Mouse (Mus musculus) liver, embryonic 12.5 days (tissue): ENCODE data around the gene Ezh1. TPM values are rescaled to one million over a fixed set of nuclear protein-coding genes. Genes with fewer than 3 reads are reported as not detected.

ENCODE experiments used
- ATAC-seq: fragments of 200-750 bp; cut with Nextera tagmentation; 2 replicates; pipeline ENCODE4 v1.8.0; 2017; ENCODE audit warnings: moderate number of reproducible peaks, mild to moderate bottlenecking, moderate library complexity
- H3K27ac ChIP-seq: fragments of 300-500 bp; sonication (generic); 2 replicates; pipeline ENCODE4 v1.5.1; 2016; ENCODE audit warnings: mild to moderate bottlenecking
- H3K27me3 ChIP-seq: fragments of 300-500 bp; sonication (generic); replicated peaks from 2 replicates; pipeline ENCODE4 v1.6.1; 2016; ENCODE audit warnings: mild to moderate bottlenecking, moderate library complexity
- H3K36me3 ChIP-seq: fragments of 300-500 bp; sonication (generic); 2 replicates; pipeline ENCODE4 v1.6.1; 2016; ENCODE audit warnings: mild to moderate bottlenecking, moderate library complexity
- H3K4me1 ChIP-seq: fragments of 300-500 bp; sonication (generic); 2 replicates; pipeline ENCODE4 v1.6.1; 2016
- H3K4me2 ChIP-seq: fragments of 300-500 bp; sonication (generic); 2 replicates; pipeline ENCODE4 v1.6.1; 2016; ENCODE audit warnings: mild to moderate bottlenecking, moderate library complexity
- H3K4me3 ChIP-seq: fragments of 300-500 bp; sonication (generic); 2 replicates; pipeline ENCODE4 v1.5.1; 2016; ENCODE audit warnings: mild to moderate bottlenecking, moderate library complexity
- H3K9ac ChIP-seq: fragments of 300-500 bp; sonication (generic); 2 replicates; pipeline ENCODE4 v1.6.1; 2016; ENCODE audit warnings: mild to moderate bottlenecking, moderate library complexity
- H3K9me3 ChIP-seq: fragments of 300-500 bp; sonication (generic); replicated peaks from 2 replicates; pipeline ENCODE4 v1.6.1; 2016; ENCODE audit warnings: mild to moderate bottlenecking, moderate library complexity
- WGBS: fragments of 180-500 bp; shearing (Covaris S2); methylation state at CpG from one replicate; pipeline ENCODE4 v1.1.7; 2016; ENCODE audit not compliant: insufficient replicate concordance; 5-methylcytosine and 5-hydroxymethylcytosine counted together
- polyA plus RNA-seq: library from polyadenylated mRNA; unstranded; fragments of >200 nt; fragmentation: Nextera tagmentation; extraction: Ambion mirVana; gene quantifications from 2 replicates; pipeline ENCODE4 v1.2.1, GENCODE M21; 2016

The Ezh1 gene
- polyA plus RNA-seq, 1 experiment from 2014 or later, result 9.8 TPM

DNA sequence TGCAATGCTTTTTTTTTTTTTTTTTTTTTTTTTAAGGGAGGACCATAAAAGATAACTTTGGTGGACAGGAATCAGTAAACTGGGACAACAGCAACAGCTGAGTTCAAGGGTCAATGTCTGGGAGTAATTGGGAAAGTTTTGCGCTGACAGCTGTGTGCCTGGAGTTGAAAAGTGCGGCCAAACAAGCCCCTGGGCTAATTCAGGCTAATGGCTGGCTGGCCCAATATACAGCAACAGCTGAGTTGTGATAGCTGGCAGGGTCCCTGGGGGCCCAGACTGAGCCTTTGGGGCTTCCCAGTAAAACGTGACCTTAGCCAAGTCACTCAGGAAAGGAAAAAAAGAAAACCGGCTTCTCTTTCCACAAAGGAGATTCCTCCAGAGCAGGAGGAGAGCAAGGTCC, 18.8 kb upstream of the Ezh1 start:
- Histone ChIP-seq H3K27ac (no peak overlapping the region), H3K9me3 (no peaks in the 10 kb centered on the region), H3K4me3 (no peak overlapping the region), H3K9ac (no peak overlapping the region), H3K36me3 (no peaks in the 10 kb centered on the region), H3K4me2 (peak overlapping the region; percentile 70; the same call in 1 of the 2 replicates), H3K27me3 (peaks cover 79% of the 10 kb centered on the region), H3K4me1 (peaks cover 38% of the 10 kb centered on the region)
- 38% methylated on average over 4 of the region's 4 CpGs for WGBS
- no peak for ATAC-seq

DNA sequence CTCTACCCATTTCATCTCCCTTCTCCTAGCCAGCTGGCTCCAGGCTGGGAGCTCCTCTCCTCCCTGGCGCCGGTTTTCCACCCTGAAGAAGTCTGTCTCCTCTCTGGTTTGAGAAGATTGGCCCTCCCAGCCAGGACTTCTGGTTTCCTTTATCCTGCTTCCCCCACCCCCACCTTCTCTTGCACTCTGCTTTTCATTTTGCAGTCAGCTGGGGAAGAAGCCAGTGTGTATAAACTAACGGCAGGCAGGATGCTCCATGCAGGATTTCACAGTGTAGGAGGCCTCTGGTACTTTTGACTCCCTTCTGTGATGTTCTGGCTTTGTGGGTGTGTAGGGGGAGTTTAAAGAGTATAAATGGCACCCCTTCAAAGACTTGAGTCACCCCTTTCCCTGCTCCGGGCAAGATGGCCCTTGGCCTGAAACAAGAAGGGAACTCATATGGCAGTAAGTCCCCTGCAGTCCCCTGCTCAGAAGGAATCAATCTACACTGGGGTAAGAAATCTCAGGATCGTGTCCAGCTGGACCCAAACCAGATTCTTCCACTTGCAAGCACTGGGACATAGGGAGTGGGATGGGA, 11.9 kb upstream of the Ezh1 start:
- no peak overlapping the region for H3K27ac ChIP-seq
- H3K9me3 ChIP-seq, result no peaks in the 10 kb centered on the region
- ATAC-seq, result no peak
- no peak overlapping the region for H3K4me3 ChIP-seq
- peaks cover 66% of the 10 kb centered on the region for H3K27me3 ChIP-seq
- H3K9ac ChIP-seq, result no peak overlapping the region
- 43% methylated on average over 5 of the region's 5 CpGs for WGBS
- H3K36me3 ChIP-seq, result no peaks in the 10 kb centered on the region
- H3K4me1 ChIP-seq, result no peaks in the 10 kb centered on the region
- H3K4me2 ChIP-seq, result no peak overlapping the region

DNA sequence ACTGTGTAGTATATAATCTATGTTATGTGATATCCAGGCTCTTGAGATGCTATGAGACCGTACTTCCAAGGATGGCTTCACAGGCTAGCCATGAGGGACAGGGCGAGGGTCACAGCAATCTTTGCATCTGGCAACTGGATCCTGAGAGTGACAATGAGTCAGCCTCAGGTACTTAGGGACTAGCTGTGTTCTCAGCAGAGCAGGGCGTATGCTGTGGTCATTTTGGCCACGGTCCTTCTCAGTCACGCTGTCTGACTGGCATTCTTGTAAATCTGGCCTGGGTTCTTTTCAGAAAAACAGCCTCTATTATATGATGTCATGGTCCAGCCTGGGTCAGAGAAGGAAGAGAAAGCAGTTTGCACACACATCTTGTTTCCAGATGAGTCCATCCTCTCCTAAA, 10.5 kb upstream of the Ezh1 start:
- no peak for ATAC-seq
- no peak overlapping the region for H3K4me3 ChIP-seq
- H3K9me3 ChIP-seq, result no peaks in the 10 kb centered on the region
- H3K9ac ChIP-seq, result no peak overlapping the region
- peaks cover 9% of the 10 kb centered on the region for H3K4me1 ChIP-seq
- H3K4me2 ChIP-seq, result no peak overlapping the region
- no peaks in the 10 kb centered on the region for H3K36me3 ChIP-seq
- 79% methylated on average over 5 of the region's 5 CpGs for WGBS
- H3K27ac ChIP-seq, result no peak overlapping the region
- peaks cover 64% of the 10 kb centered on the region for H3K27me3 ChIP-seq

DNA sequence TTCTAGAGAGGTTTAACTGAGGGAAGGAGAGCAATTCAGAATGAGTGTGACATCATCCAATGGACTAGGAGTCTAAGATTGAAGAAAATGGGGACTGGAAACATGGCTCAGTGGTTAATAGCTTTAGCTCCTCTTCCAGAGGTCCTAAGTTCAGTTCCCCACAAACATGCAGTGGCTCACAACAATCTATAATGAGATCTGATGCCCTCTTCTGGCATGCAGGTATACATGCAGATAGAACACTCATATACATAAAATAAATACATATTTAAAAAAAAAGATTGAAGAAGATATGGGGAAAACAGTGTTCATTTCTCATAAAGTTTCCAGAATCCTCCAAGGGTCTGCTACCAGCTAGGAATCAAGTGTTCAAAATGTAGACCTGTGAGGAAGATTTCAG, 9.2 kb upstream of the Ezh1 start:
- Histone ChIP-seq H3K27me3 (peaks cover 70% of the 10 kb centered on the region), H3K9ac (no peak overlapping the region), H3K27ac (no peak overlapping the region), H3K4me2 (no peak overlapping the region), H3K4me3 (no peak overlapping the region), H3K4me1 (peaks cover 22% of the 10 kb centered on the region), H3K36me3 (no peaks in the 10 kb centered on the region), H3K9me3 (no peaks in the 10 kb centered on the region)
- no peak for ATAC-seq

DNA sequence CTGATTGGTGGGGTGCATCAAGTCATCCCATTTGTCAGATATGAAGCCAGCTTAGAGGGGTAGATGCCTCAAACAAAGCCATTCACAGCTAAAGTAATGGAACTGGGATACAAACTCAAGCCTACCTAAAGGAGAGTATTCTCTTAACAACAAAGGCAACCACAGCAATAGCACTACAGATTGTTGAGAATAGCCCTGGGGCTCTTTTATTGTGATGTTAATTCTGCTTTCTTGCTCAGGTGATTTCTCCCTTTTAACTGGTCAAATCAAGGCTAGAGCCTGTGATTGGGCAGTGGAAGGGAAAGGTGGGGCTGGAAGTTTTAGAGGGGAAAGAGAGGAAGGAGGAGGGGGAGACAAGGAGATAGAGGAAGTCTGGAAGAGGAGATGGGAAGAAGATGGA, 7.9 kb upstream of the Ezh1 start:
- H3K4me2 ChIP-seq, result no peak overlapping the region
- H3K27me3 ChIP-seq, result peaks cover 80% of the 10 kb centered on the region
- peaks cover 23% of the 10 kb centered on the region for H3K4me1 ChIP-seq
- no peak for ATAC-seq
- H3K9me3 ChIP-seq, result no peaks in the 10 kb centered on the region
- no peaks in the 10 kb centered on the region for H3K36me3 ChIP-seq
- H3K9ac ChIP-seq, result no peak overlapping the region
- H3K27ac ChIP-seq, result no peak overlapping the region
- no peak overlapping the region for H3K4me3 ChIP-seq

DNA sequence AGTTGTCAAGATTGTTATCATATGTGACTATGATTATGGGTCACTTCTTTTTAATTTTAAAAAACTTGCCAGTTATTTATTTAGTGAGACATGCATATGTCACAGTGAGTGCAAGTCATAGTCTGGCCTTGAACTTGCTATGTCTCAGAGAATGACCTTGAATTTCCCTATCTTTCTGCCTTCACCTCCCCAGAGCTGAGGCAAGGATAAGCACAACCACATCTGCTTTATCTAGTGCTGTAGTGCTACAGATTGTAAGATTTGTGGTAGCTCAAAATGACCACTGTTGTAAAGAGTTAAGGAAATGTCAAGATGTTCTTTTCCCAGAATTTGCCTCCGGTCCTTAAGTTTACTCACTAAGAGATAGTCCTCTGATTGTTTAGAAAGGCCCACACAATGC, 7.0 kb upstream of the Ezh1 start:
- 43% methylated on average over 1 of the region's 1 CpGs for WGBS
- no peak overlapping the region for H3K4me3 ChIP-seq
- peaks cover 23% of the 10 kb centered on the region for H3K4me1 ChIP-seq

DNA sequence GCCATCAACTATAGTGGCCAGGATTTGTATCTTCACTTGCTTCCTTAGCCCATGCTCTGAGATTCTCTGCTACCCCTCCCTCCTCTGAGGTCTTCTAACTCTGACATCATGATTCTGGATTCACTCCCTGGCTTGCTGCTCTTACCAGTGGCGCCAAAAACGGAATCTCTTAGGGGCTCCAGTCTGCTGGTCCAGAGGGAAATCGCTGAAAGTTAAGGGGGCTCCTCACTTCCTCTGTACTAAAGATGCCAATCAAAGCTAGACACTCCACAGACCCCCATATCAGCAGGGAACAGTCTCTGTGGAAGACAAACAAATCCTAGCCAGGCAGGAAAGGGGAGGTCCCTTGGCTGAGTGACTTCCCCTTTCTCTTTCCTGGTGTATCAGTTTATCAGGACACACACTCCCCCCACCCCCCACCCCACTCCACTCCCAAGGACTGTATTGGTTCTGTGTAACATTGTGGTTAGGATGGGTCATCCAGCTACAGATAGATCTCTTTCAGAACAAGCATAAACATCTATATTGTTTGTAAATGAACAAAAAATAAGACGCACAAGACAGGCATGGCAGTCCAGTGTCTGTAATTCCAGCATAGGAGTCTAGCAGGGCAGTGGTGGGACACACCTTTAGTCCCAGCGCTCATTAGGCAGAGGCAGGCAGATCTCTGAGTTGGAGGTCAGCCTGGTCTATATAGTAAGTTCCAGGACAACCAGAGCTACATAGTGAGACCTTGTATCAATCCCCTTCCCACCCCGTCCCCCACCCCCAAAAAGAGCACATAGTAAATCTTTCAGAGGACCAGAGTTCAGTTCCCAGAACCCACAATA, 6.0 kb upstream of the Ezh1 start:
- 17% methylated on average over 6 of the region's 6 CpGs for WGBS
- H3K4me2 ChIP-seq, result peak overlapping the region; percentile 47
- peaks cover 23% of the 10 kb centered on the region for H3K4me1 ChIP-seq
- no peak overlapping the region for H3K4me3 ChIP-seq
- H3K9ac ChIP-seq, result no peak overlapping the region
- H3K36me3 ChIP-seq, result no peaks in the 10 kb centered on the region
- peak overlapping the region; percentile 64; the same call in 1 of the 2 replicates for H3K27ac ChIP-seq
- H3K9me3 ChIP-seq, result no peaks in the 10 kb centered on the region
- ATAC-seq, result peak; percentile 51
- peaks cover 87% of the 10 kb centered on the region for H3K27me3 ChIP-seq

More for the DNA sequence above, 7.0 kb upstream of the Ezh1 start:
- H3K27me3 ChIP-seq, result peaks cover 84% of the 10 kb centered on the region
- no peak overlapping the region for H3K9ac ChIP-seq
- no peaks in the 10 kb centered on the region for H3K9me3 ChIP-seq
- H3K4me2 ChIP-seq, result no peak overlapping the region
- no peak overlapping the region for H3K27ac ChIP-seq
- H3K36me3 ChIP-seq, result no peaks in the 10 kb centered on the region
- no peak for ATAC-seq

DNA sequence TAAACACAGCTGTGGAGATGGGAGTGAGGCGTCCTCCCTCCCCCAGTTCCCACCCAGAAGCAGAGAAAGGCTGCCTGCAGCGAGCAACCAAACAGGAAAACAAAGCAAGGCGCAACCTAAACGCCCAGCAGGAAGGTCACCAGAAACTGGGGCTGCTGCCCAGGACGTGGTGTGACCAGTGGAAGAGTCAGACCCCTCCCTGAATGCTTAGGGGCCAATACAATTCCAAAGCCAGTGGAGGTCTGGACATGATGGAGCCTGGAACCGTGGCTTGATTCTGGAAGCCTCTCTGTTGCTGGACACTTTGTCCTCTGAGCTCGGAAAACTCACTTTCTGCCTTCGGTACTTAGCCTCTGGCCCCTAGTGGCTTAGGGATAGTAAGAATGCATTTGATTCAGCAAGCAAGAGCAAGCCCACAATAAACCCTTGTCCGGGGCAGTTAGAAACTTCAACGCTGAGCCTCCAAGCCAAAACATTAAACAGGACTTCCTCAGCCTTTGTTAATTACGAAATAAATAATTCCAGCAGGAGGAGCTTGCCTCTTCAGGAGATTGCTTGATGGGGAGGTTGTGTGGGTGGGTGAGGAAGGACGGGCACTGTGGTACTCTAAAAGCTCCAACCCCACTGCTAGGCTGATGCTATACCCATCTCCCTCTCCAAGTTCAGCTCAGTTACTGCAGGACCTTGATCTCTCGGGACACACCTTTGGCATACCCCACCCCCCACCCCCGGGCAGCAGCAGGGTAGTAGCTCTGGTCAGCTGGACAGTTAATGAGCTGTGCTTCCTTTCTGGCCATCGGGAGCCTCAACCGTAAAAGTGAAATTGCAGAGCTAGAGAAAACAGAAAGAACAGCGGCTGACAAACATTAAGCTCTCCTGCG, 5.0 kb upstream of the Ezh1 start:
- Histone ChIP-seq H3K4me3 (peak overlapping the region; percentile 17), H3K9ac (no peak overlapping the region), H3K27ac (peak overlapping the region; percentile 64), H3K9me3 (no peaks in the 10 kb centered on the region), H3K27me3 (peaks cover 83% of the 10 kb centered on the region), H3K4me1 (peaks cover 27% of the 10 kb centered on the region), H3K4me2 (peak overlapping the region; percentile 47), H3K36me3 (no peaks in the 10 kb centered on the region)
- 3% methylated on average over 18 of the region's 18 CpGs for WGBS
- no peak for ATAC-seq

DNA sequence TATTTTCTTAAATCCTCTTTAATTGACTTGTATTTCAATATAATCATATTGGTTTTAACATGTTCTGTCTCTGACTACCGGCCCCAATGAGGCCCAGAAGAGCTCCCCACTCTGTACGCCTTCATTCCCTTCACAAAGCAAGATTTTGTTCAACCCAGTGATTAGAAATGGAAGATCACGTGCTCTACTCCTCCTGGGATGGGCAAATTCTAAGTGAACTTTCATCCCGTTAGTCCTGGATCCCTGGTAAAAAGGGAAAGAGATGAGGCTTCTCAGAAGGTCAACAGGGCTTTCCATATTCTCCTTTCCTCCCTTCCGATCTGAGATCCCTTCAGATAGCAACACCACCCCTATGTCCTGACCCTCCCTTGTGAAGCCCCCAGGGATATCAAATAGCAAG, 4.3 kb upstream of the Ezh1 start:
- Histone ChIP-seq H3K27ac (peak overlapping the region; percentile 64), H3K4me1 (peaks cover 32% of the 10 kb centered on the region), H3K9ac (no peak overlapping the region), H3K4me3 (0 out of 2 replicates have a peak overlapping the region, but pooled peaks have one; percentile 17), H3K36me3 (no peaks in the 10 kb centered on the region), H3K4me2 (peak overlapping the region; percentile 47), H3K9me3 (no peaks in the 10 kb centered on the region), H3K27me3 (peaks cover 81% of the 10 kb centered on the region)
- WGBS, result 19% methylated on average over 5 of the region's 5 CpGs
- ATAC-seq, result no peak

DNA sequence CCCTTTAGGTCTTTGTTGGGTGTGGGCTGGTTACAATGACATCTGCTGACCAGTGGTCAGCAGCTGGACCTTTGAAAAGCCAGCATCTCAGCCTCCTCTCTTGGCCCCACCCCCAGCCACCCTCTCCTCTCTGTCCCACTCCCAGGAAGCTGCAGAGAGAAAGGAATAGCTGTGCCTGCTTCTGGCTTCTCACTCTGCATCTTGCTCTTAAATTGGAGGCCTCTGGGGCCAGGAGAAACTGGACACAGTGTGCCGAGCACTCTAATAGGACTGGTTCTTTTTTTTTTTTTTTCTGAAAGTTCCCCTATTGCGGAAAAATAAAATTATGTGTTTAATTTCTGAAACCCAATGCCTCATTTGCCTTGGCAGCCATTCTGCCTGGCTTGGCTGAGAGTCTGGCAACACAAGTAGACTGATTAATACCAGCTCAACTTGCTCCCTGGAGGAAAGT, 3.8 kb upstream of the Ezh1 start:
- no peak for ATAC-seq
- Histone ChIP-seq H3K4me2 (no peak overlapping the region), H3K4me1 (peaks cover 36% of the 10 kb centered on the region), H3K4me3 (no peak overlapping the region), H3K9ac (no peak overlapping the region), H3K9me3 (no peaks in the 10 kb centered on the region), H3K27ac (0 out of 2 replicates have a peak overlapping the region, but pooled peaks have one; percentile 64), H3K27me3 (peaks cover 78% of the 10 kb centered on the region), H3K36me3 (no peaks in the 10 kb centered on the region)
- 23% methylated on average over 2 of the region's 2 CpGs for WGBS

DNA sequence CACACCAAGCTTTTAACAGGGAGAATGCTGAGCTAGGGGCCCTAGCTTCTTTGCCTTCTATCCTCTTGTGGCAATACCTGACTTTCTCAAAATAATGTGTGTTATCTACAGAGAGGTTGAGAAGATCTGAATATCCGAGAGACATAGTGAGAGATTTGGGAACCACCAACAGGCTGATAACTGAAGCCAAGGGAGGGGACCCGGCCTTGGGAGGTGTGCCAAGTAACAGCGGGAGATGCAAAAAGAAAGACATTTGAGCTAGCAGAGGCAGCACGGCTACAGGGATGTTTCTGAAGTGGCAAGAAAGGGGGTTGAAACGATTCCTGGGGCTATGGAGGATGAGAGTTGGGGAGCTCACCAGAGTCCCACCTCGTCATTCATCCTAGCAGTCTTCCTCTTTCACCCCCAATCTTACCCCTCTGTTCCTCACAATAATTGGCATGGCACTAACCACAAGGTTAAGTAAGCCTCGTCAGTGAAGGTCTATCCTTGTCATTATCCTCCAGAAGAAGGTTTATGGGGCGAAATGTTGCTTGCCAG, 3.2 kb upstream of the Ezh1 start:
- Histone ChIP-seq H3K36me3 (no peaks in the 10 kb centered on the region), H3K9ac (no peak overlapping the region), H3K4me2 (no peak overlapping the region), H3K4me1 (peaks cover 43% of the 10 kb centered on the region), H3K9me3 (no peaks in the 10 kb centered on the region), H3K27ac (no peak overlapping the region), H3K27me3 (peaks cover 71% of the 10 kb centered on the region), H3K4me3 (no peak overlapping the region)
- no peak for ATAC-seq
- WGBS, result 26% methylated on average over 8 of the region's 8 CpGs
